Mouse (Mus musculus): ENCODE data around the gene Arf5.

- TF ChIP-seq CTCF (IDR thresholded peaks at IDR 0.05; ENCODE audit: extremely low read depth, insufficient read depth, insufficient read length, insufficient replicate concordance) = no peak
- TF ChIP-seq POLR2A (IDR thresholded peaks at IDR 0.05; ENCODE audit: low read depth, low read length) = no peak
Measured at GRCm38 (mm10) chr6:28381983-28382382, 41.4 kb upstream of the Arf5 start.

All from spleen, adult 2 months (tissue).